Mouse (Mus musculus) erythroblast, embryonic 14.5 days (primary cell): ENCODE data around the gene Macrod1. TPM values are rescaled to one million over a fixed set of nuclear protein-coding genes. Genes with fewer than 3 reads are reported as not detected.

Experiments
- H3K27me3 ChIP-seq: 2 replicates; pipeline ENCODE4 v1.6.1; 2012; ENCODE audit warnings: inconsistent platforms; ENCODE audit not compliant: control insufficient read depth
- H3K36me3 ChIP-seq: 2 replicates; pipeline ENCODE4 v1.6.1; 2012; ENCODE audit warnings: mild to moderate bottlenecking, inconsistent platforms; ENCODE audit not compliant: control insufficient read depth
- H3K4me1 ChIP-seq: 2 replicates; pipeline ENCODE4 v1.6.1; 2012; ENCODE audit warnings: inconsistent platforms; ENCODE audit not compliant: control insufficient read depth
- H3K4me3 ChIP-seq: replicated peaks from 2 replicates; pipeline ENCODE3; 2012; ENCODE audit warnings: moderate library complexity, mild to moderate bottlenecking, inconsistent platforms
- H3K9me3 ChIP-seq: 2 replicates; pipeline ENCODE4 v1.6.1; 2012; ENCODE audit warnings: low read length, inconsistent platforms, mixed read lengths; ENCODE audit not compliant: control insufficient read depth
- GATA1 ChIP-seq: IDR thresholded peaks from 2 replicates; pipeline ENCODE4 v1.6.1; 2012; ENCODE audit warnings: low read length, inconsistent platforms, mixed read lengths
- TAL1 ChIP-seq: IDR thresholded peaks from 3 replicates; pipeline ENCODE4 v1.6.1; 2012; ENCODE audit warnings: low read length, inconsistent platforms, mixed read lengths
- polyA plus RNA-seq: library from polyadenylated mRNA; stranded (reverse); fragments of >175 nt; gene quantifications from 2 replicates; pipeline ENCODE4 v1.2.3, GENCODE M21; 2012

The Macrod1 gene
- polyA plus RNA-seq, 1 experiment, result 2.0 TPM

- no peak for TF ChIP-seq GATA1
- Histone ChIP-seq H3K4me1 (peaks cover 30% of the 10 kb centered on the region), H3K36me3 (no peaks in the 10 kb centered on the region), H3K9me3 (peaks cover 3% of the 10 kb centered on the region), H3K27me3 (peaks cover 6% of the 10 kb centered on the region), H3K4me3 (no peak overlapping the region)
Observed at GRCm38 (mm10) chr19:7054772-7055171, 1.8 kb upstream of the Macrod1 start.

- H3K4me1 ChIP-seq, result peaks cover 30% of the 10 kb centered on the region
- TF ChIP-seq TAL1, result no peak
- no peak for TF ChIP-seq GATA1
- peaks cover 3% of the 10 kb centered on the region for H3K9me3 ChIP-seq
- H3K36me3 ChIP-seq, result no peaks in the 10 kb centered on the region
- H3K27me3 ChIP-seq, result peaks cover 6% of the 10 kb centered on the region
- no peak overlapping the region for H3K4me3 ChIP-seq
Observed at GRCm38 (mm10) chr19:7055173-7055572, 1.4 kb upstream of the Macrod1 start.

GRCm38 (mm10) chr19:7057126-7057721, 614 bp downstream of the Macrod1 start:
- Histone ChIP-seq H3K4me1 (peaks cover 40% of the 10 kb centered on the region), H3K9me3 (no peaks in the 10 kb centered on the region), H3K4me3 (peak overlapping the region; percentile 71), H3K36me3 (no peaks in the 10 kb centered on the region), H3K27me3 (peaks cover 6% of the 10 kb centered on the region)
- TF ChIP-seq TAL1, result no peak
- TF ChIP-seq GATA1, result no peak

- no peak for TF ChIP-seq GATA1
- no peak for TF ChIP-seq TAL1
- peaks cover 40% of the 10 kb centered on the region for H3K4me1 ChIP-seq
- H3K9me3 ChIP-seq, result no peaks in the 10 kb centered on the region
- no peaks in the 10 kb centered on the region for H3K36me3 ChIP-seq
- peak overlapping the region; percentile 71 for H3K4me3 ChIP-seq
- H3K27me3 ChIP-seq, result peaks cover 6% of the 10 kb centered on the region
Observed at GRCm38 (mm10) chr19:7057722-7058207, 1.2 kb downstream of the Macrod1 start.

GRCm38 (mm10) chr19:7058541-7058940, 1.9 kb downstream of the Macrod1 start:
- TF ChIP-seq TAL1, result no peak
- no peak for TF ChIP-seq GATA1
- no peaks in the 10 kb centered on the region for H3K36me3 ChIP-seq
- peaks cover 6% of the 10 kb centered on the region for H3K27me3 ChIP-seq
- H3K4me1 ChIP-seq, result peaks cover 40% of the 10 kb centered on the region
- H3K4me3 ChIP-seq, result no peak overlapping the region
- H3K9me3 ChIP-seq, result no peaks in the 10 kb centered on the region

GRCm38 (mm10) chr19:7062110-7062509, 5.5 kb downstream of the Macrod1 start:
- peaks cover 2% of the 10 kb centered on the region; the same call in 1 of the 2 replicates for H3K27me3 ChIP-seq
- H3K4me3 ChIP-seq, result no peak overlapping the region
- TF ChIP-seq GATA1 (no peak), TAL1 (no peak)
- no peaks in the 10 kb centered on the region for H3K9me3 ChIP-seq
- H3K36me3 ChIP-seq, result no peaks in the 10 kb centered on the region
- peaks cover 52% of the 10 kb centered on the region for H3K4me1 ChIP-seq

GRCm38 (mm10) chr19:7062916-7063315, 6.3 kb downstream of the Macrod1 start:
- H3K27me3 ChIP-seq, result peaks cover 8% of the 10 kb centered on the region
- TF ChIP-seq TAL1, result no peak
- no peak for TF ChIP-seq GATA1
- H3K9me3 ChIP-seq, result no peaks in the 10 kb centered on the region
- H3K4me1 ChIP-seq, result peaks cover 52% of the 10 kb centered on the region
- no peak overlapping the region for H3K4me3 ChIP-seq
- H3K36me3 ChIP-seq, result no peaks in the 10 kb centered on the region

- peaks cover 25% of the 10 kb centered on the region for H3K27me3 ChIP-seq
- H3K36me3 ChIP-seq, result no peaks in the 10 kb centered on the region
- TF ChIP-seq TAL1, result no peak
- no peak for TF ChIP-seq GATA1
- H3K4me3 ChIP-seq, result no peak overlapping the region
- no peaks in the 10 kb centered on the region for H3K9me3 ChIP-seq
- peaks cover 55% of the 10 kb centered on the region for H3K4me1 ChIP-seq
Observed at GRCm38 (mm10) chr19:7064571-7064970, 8.0 kb downstream of the Macrod1 start.

GRCm38 (mm10) chr19:7066034-7066827, 9.6 kb downstream of the Macrod1 start:
- TF ChIP-seq TAL1 (no peak), GATA1 (no peak)
- H3K9me3 ChIP-seq, result no peaks in the 10 kb centered on the region
- H3K36me3 ChIP-seq, result no peaks in the 10 kb centered on the region
- H3K4me1 ChIP-seq, result peaks cover 53% of the 10 kb centered on the region
- H3K27me3 ChIP-seq, result peaks cover 42% of the 10 kb centered on the region
- H3K4me3 ChIP-seq, result peak overlapping the region; percentile 9
